Mouse (Mus musculus) embryonic fibroblast, embryonic 13.5 days (primary cell): Measurements from ENCODE around the gene Ranbp3.

Source experiments
- CTCF ChIP-seq: IDR thresholded peaks from 2 replicates; pipeline ENCODE4 v1.5.1; 2011; ENCODE audit warnings: mild to moderate bottlenecking, control low read depth, low read length, moderate library complexity, borderline replicate concordance; ENCODE audit not compliant: insufficient read depth
- POLR2A ChIP-seq: IDR thresholded peaks from 2 replicates; pipeline ENCODE4 v1.6.1; 2011; ENCODE audit warnings: low read depth, mild to moderate bottlenecking, control low read depth, low read length, moderate library complexity

GRCm38 (mm10) chr17:56729151-56729550 lies 56.1 kb downstream of the Ranbp3 start:
- no peak for TF ChIP-seq CTCF
- TF ChIP-seq POLR2A: no peak
